Mouse (Mus musculus) gastrocnemius, postnatal 25 days (tissue): ENCODE data around the gene Tuba3a. TPM values are rescaled to one million over a fixed set of nuclear protein-coding genes. Genes with fewer than 3 reads are reported as not detected.

Experiments used
- DNase-seq: peaks from one replicate; pipeline ENCODE4 v3.0.0; 2022
- total RNA-seq, 2 experiments: library from RNA; stranded (reverse); gene quantifications; 1 replicate in 1 of 2; 2 replicates in 1 of 2; pipeline ENCODE4 v1.2.3; 2021

Gene Tuba3a
- total RNA-seq, 2 experiments from 2014 or later, result not detected

GRCm38 (mm10) chr6:125266091-125266490 is 19.8 kb downstream of the Tuba3a start:
- no peak for DNase-seq

GRCm38 (mm10) chr6:125265239-125265638 is 20.6 kb downstream of the Tuba3a start:
- DNase-seq, result no peak

GRCm38 (mm10) chr6:125264219-125264618 is 21.6 kb downstream of the Tuba3a start:
- no peak for DNase-seq

GRCm38 (mm10) chr6:125260006-125260555 is 25.8 kb downstream of the Tuba3a start:
- no peak for DNase-seq

- peak; percentile 28 for DNase-seq
Measured at GRCm38 (mm10) chr6:125256222-125256966, 29.4 kb downstream of the Tuba3a start.

- DNase-seq, result no peak
Measured at GRCm38 (mm10) chr6:125255516-125256044, 30.3 kb downstream of the Tuba3a start.

GRCm38 (mm10) chr6:125253863-125254715 is 31.8 kb downstream of the Tuba3a start:
- DNase-seq, result no peak

GRCm38 (mm10) chr6:125252711-125253110 is 33.1 kb downstream of the Tuba3a start:
- no peak for DNase-seq

- no peak for DNase-seq
Measured at GRCm38 (mm10) chr6:125252285-125252684, 33.6 kb downstream of the Tuba3a start.

GRCm38 (mm10) chr6:125244551-125244950 is 41.3 kb downstream of the Tuba3a start:
- DNase-seq, result no peak

- no peak for DNase-seq
Measured at GRCm38 (mm10) chr6:125241566-125241965, 44.3 kb downstream of the Tuba3a start.

GRCm38 (mm10) chr6:125240617-125241016 is 45.2 kb downstream of the Tuba3a start:
- DNase-seq, result no peak

- no peak for DNase-seq
Measured at GRCm38 (mm10) chr6:125239547-125239946, 46.3 kb downstream of the Tuba3a start.

- no peak for DNase-seq
Measured at GRCm38 (mm10) chr6:125238396-125238795, 47.4 kb downstream of the Tuba3a start.

- no peak for DNase-seq
Measured at GRCm38 (mm10) chr6:125237421-125237820, 48.4 kb downstream of the Tuba3a start.

- no peak for DNase-seq
Measured at GRCm38 (mm10) chr6:125236782-125237181, 49.1 kb downstream of the Tuba3a start, which contains the start of gene Cd27. Cd27 (minus strand) TSS chr6:125237010.

- DNase-seq, result no peak
Measured at GRCm38 (mm10) chr6:125236341-125236740, 49.5 kb downstream of the Tuba3a start.

- DNase-seq, result no peak
Measured at GRCm38 (mm10) chr6:125234520-125234828, 51.4 kb downstream of the Tuba3a start.

- DNase-seq, result no peak
Measured at GRCm38 (mm10) chr6:125233816-125234519, 51.9 kb downstream of the Tuba3a start.

GRCm38 (mm10) chr6:125232516-125232915 is 53.3 kb downstream of the Tuba3a start:
- no peak for DNase-seq

- DNase-seq, result no peak
Measured at GRCm38 (mm10) chr6:125232045-125232437, 53.8 kb downstream of the Tuba3a start.
